Mouse (Mus musculus) naive thymus-derived CD4-positive, alpha-beta T cell, adult 2 months (primary cell): Measurements from ENCODE around the gene Ereg.

ENCODE experiments used
- DNase-seq: peaks from one replicate; pipeline ENCODE4 v3.0.0-alpha.2; 2011; ENCODE audit warnings: low read depth

Gene Ereg

DNA sequence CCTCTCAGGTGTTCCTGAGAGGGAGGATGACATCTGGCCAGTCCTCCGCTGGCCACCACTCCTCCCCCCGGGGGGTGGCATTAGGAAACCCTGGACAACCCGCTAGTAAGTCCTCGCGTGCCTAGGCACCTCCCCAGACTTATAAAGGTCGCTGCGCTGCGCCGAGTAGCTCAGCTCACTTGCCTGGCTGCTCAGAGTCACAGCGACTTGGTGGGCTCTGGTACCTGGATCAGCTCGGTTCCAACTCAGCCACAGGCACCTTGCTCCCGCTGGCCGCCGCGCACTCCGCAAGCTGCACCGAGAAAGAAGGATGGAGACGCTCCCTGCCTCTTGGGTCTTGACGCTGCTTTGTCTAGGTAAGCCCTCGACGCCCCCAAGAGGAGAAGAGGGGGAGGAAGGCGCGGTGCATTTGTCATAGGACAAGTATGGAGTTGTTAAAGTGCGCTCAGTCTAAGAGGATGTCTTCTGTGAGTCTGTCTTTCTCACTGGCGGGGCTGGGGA lies at the start of gene Ereg:
TSS of gene Ereg (plus strand) at position 173 of the 501 bp plus-strand sequence.
- DNase-seq = no peak

DNA sequence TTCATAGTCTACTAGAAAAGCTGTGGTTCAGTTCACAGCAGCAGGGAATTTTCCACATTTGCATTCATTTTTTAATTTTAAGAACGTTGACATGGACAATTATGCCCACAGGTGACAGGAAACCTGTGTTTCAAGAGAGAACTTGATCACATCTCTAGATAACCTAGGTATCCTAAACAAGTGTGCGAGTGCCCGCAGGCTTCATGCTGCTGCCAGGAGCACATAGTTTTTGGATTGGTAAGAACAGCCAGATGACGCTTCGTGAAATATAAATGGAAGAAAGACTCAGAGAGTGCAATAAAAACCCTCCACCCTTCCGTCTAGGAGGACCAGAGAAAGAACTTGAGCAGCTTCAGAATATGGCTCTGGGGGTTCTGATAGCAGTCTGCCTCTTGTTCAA lies 47.3 kb upstream of the Ereg start, which contains the start of gene Epgn:
TSS of gene Epgn (plus strand) at position 301 of the 400 bp plus-strand sequence.
- no peak for DNase-seq

- no peak for DNase-seq
These were observed 46.6 kb upstream of the Ereg start for GRCm38 (mm10) chr5:91027840-91028239.

GRCm38 (mm10) chr5:91030629-91031028 lies 43.8 kb upstream of the Ereg start:
- DNase-seq = no peak

DNA sequence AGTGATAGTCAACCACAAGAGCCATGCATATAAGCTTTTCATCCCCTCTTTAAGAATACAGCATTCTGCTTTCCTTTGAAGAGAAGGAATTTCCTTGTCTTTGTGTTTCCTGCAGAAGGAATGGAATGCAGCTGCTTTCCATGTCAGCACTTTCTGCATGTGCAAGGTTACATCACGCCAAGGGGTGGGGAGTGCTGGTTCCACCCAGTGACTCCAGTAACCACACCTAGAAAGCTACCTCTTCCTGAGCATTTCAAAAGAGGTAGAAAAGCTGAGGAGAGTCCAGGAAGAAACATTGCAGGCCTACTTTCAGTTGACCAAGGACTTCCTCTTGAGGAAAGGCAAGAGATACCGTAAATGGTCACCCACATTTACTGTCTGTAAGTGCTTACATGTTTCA lies 39.1 kb upstream of the Ereg start:
- no peak for DNase-seq

GRCm38 (mm10) chr5:91036628-91037027 lies 37.8 kb upstream of the Ereg start:
- DNase-seq = no peak

DNA sequence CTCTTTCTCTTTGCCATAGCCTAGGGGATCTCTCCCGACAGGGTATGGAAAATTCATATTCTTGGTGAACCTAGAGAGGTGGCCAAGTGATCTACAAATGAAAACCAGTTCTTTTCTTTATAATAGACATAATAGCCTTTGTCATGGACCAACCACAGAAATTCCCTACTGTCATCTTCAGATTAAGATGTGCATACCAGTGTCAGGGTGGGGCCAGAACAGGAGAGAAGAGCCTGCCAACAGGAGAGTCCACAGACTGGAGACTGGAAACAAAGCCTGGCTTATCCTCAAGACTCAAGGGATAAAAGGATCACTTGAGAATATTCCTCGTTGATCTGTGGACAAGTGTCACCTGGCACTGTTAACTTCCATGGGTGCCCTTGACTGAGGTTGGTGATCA lies 36.7 kb upstream of the Ereg start:
- DNase-seq = no peak

GRCm38 (mm10) chr5:91038547-91038946 lies 35.9 kb upstream of the Ereg start:
- peak; percentile 10 for DNase-seq

GRCm38 (mm10) chr5:91038963-91039362 lies 35.5 kb upstream of the Ereg start:
- DNase-seq = no peak

GRCm38 (mm10) chr5:91047987-91048386 lies 26.4 kb upstream of the Ereg start:
- DNase-seq = no peak

DNA sequence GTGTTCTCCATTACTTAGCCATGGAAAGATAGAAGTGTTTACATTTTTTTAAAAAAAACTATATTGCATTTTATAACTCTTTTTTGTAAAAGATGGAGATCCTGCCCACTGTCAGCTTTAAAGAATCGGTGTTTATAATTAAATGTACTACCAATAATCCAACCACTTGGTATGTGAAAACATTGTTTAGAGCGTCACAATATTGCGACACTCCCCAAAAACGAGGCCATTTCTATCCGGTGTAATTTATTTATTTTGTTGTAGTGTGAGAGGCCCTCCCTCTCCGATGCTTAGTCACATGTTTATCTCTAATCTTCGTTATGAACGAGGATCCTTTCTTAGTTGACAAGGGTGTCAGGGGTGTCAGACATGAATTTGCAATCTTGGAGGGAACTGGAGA lies 26.0 kb upstream of the Ereg start:
- DNase-seq = no peak

DNA sequence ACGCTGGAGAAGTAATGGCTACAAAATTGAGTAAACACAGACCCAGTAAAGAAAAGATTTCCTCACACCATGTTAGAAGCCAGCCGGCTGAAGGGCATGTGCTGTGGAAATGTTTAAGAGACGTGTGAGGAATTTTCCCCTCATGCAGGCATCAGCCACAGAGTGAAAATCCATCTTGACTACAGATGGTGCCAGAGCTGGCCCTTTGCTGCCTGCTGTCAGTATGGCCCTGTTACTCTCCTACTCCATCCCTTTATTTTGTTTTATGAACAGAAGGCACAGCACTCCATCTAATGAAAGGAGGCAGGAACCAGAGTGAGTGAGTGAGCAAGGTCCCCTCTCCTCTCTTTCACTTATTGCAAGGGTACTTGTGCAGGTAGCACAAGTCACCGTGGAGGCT lies 2.1 kb upstream of the Ereg start:
- DNase-seq = no peak

DNA sequence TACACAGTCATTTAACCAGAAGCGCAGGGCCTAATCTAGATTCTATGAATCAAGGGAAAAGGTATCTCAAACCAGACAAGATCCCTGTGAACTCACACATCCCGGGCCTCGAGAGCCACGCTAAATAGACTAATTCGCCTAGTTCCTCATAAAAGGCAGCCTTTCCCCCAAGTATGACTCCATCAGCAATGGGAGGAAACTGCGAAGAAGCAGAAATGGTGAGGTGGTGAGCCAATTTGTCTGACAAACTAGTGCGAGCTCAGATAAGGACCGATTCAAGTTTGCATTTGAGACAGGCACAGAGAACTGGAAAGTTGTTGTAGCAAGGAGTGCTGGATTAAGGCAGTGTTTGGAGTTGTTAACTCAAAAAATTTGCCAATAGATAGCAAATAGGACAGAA lies 796 bp upstream of the Ereg start:
- DNase-seq = no peak

- no peak for DNase-seq
These were observed 396 bp upstream of the Ereg start for GRCm38 (mm10) chr5:91074026-91074425.

GRCm38 (mm10) chr5:91075021-91075420 lies 599 bp downstream of the Ereg start:
- DNase-seq = no peak

DNA sequence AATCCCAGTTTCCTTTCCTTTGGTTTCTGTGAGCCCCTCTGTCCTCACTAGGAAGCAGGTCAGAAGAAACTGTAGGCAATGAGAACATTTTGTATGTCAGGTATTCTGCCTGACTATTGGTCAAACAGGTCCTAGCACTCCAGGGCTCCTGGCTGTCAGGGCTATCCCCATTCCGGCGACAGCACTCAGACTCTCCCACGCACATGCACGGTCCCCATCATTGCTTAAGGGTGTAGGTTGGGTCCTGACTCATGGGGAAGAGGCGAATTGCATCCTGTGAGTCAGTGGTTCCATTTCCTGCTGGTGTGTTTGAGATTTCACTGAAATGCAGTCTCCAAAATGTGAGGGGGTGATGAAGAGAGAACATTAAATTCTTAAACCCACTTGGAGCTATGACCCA lies 8.6 kb downstream of the Ereg start:
- no peak for DNase-seq

DNA sequence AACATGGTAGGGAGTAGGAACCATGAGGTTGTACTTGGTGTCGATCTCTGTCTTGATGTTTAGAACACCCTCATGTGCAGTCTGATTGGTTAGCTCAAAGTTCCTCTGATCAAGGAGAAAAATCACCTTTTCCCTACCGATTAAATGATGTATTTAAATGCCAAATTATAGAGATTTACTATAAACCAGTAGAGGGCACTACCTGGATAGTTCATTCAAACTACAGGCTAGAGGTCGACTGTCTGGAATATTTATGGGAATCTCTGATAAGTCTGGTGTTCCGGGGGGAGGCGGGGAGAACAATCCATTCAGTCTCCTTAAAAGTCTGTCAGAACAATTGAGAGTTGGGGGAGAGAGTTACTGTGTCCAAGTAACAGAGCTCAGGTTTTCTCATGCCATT lies 10.9 kb downstream of the Ereg start:
- no peak for DNase-seq

DNA sequence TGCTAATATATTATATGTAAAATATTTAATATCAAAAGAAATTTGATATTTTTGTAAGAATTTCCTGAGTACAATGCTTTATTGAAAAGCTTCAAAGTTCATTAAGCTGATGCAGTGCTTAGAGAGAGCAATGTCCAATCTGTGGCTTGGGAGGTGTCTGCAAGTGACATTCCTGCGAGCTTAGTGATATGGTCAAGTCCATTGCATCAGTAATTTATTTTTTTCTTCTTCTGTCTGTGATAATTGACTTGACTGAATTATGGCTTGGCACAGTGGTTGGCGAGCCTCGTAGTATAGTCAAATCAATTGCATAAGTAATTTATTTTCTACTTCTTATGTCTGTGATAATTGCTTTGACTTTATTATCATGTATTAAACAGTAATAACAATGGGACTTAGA lies 15.9 kb downstream of the Ereg start:
- DNase-seq = no peak

- DNase-seq = no peak
These were observed 23.6 kb downstream of the Ereg start for GRCm38 (mm10) chr5:91097911-91098614.

DNA sequence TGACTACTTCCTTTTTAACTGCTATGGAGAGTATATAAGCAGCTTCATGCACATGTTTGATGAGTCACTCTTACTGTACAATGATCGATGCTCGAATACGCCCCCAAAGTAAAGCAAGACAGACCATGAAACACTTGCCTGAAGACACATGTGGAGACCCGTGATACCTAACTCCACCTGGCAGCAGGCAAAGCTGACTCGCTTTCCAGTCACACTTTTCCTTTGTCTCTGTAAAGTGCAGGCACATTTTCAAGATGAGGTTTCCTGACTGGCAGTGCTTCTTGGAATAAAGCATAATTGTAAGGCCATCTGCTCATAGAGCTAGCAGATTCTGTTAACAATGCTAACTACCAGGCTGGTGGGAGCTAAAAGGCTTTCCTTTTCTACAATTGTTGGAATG lies 27.3 kb downstream of the Ereg start:
- no peak for DNase-seq

- DNase-seq = no peak
These were observed 29.7 kb downstream of the Ereg start for GRCm38 (mm10) chr5:91103943-91104665.

DNA sequence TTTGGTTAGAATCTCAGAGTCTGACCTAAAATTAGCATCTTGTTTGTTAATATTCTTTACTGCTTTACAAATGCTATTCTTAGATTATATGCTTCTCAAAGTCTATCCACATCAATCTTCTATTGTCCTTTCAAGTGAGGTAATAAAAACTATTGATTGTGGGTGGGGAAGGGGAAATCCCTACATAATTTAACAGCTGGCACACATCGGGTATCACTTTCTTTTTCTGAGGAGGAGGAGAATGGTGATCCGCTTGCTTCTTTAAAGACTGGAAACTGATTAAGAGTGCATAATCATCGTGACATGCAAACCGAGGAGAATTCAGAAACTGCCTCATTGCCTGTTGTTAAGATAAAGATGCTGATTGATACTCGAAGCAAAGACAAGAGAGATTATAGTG lies 31.8 kb downstream of the Ereg start:
- no peak for DNase-seq

DNA sequence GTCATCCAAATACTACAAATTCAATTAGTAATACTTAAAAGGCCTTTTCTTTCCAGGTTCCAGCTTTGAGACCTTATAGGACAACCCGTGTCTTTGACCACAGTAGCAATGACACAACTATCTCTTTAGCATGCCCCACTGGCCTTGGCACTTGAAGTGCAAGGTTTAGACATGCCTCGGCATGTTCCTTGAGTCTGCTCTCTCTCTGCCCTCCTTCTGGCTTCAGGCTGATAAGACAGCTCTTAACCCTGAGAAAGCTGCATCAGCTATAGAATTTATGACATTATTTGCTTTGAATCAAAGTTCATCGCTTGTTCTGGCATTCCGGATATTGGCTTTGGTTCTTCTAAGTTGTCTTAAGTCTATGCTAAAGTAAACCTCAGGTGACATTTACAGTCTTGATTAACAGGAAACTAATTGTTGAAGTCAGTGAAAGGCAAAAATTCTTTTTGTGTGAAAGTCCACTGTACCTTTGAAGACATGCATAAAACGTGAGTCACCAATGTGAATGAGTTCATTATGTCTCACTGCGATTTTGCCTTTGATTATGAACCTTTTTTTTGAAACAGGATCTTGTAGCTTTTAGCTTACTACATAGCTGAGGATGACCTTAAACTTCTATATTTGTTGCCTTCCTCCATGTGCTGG lies 35.7 kb downstream of the Ereg start:
- DNase-seq = no peak
